Mouse (Mus musculus): ENCODE data around the gene Pdia5. TPM values are rescaled to one million over a fixed set of nuclear protein-coding genes. Genes with fewer than 3 reads are reported as not detected.

The Pdia5 gene
- not detected for polyA plus RNA-seq (2017; shearing (Covaris generic))

DNA sequence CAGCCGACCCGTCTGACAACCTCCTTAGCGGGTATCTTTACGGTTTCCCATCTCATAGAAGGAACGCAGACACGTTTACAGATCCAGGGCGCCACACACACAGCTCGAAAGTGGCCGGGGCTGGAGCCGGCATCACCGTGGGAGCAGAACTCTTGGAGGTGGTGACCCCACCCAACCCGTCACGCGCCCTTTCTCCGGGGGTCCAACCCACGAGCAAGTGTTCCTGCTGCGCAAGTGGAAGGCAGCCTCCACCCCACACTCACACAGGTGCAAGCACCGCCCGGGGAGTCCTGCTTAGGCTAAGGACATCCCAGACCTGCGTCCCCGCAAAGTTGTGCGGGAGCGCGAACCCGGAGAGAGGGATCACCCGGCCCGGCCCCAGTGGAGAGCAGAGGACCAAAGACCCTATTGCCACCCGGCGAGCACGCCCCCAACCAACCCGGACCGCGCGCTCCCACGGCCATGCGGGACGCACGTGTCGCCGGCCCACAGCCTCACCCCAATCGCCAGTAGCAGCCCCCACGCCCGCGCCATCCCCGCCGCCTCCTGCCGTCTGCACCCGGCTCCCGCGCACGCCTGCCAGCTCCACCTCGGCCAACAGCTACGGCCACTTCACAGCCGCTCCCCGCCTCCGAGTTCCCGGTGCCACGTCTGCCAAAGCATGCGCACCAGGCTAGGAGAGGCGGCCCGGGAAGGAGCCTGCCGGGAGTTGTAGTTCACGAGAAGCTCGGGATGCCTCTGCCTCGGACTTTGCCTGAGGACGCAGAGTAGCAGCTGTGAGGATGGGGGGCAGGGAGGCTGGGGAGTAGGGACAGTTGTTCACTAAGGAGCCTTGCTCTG is at the start of gene Pdia5:
Gene Pdia5, minus strand, starts transcription at position 643 of the 840 bp plus-strand sequence.
- no peak for ATAC-seq

DNA sequence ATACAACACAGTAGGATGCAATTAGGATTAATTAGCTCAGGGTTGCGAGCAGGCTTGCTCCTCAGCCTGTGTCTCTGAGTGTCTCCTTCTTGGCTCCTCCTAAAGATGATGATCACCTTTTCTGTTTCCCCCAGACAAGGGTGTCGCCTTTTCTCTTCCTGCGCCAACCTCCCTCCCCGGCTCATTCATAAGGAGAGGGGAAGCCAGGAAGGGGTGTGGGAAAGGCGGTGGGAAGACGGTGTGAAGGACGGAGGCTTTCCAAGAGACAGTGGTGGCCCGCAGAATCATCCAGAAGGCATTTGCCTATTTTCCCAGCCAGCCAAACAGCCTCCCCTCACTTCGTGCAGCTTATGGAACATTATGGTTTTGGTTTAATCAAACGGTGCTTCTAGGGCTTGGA is 48.4 kb upstream of the Pdia5 start:
- ATAC-seq: no peak

- no peak for ATAC-seq
Measured at GRCm38 (mm10) chr16:35537651-35538050, 47.0 kb upstream of the Pdia5 start.

GRCm38 (mm10) chr16:35534630-35535029 is 44.0 kb upstream of the Pdia5 start:
- no peak for ATAC-seq

DNA sequence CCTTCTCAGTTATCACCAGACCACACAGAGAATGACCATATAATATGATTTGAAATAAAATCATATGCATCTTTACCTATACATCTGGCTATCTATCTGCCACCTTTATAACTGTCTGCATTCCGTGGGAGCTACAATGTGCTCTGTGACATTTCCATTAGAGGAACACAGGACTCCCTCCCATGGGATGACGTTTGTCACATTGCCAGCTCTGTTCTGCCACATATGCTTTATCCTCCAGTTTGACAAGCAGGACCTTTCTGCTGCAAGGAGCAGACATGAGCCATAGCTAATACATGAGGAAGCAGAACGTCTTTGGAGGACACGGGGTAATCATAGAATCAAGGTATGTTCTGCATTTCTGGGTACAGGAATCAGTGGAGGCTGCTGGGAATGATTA is 33.5 kb upstream of the Pdia5 start:
- no peak for ATAC-seq

- ATAC-seq: no peak
Measured at GRCm38 (mm10) chr16:35519245-35519644, 28.6 kb upstream of the Pdia5 start.

DNA sequence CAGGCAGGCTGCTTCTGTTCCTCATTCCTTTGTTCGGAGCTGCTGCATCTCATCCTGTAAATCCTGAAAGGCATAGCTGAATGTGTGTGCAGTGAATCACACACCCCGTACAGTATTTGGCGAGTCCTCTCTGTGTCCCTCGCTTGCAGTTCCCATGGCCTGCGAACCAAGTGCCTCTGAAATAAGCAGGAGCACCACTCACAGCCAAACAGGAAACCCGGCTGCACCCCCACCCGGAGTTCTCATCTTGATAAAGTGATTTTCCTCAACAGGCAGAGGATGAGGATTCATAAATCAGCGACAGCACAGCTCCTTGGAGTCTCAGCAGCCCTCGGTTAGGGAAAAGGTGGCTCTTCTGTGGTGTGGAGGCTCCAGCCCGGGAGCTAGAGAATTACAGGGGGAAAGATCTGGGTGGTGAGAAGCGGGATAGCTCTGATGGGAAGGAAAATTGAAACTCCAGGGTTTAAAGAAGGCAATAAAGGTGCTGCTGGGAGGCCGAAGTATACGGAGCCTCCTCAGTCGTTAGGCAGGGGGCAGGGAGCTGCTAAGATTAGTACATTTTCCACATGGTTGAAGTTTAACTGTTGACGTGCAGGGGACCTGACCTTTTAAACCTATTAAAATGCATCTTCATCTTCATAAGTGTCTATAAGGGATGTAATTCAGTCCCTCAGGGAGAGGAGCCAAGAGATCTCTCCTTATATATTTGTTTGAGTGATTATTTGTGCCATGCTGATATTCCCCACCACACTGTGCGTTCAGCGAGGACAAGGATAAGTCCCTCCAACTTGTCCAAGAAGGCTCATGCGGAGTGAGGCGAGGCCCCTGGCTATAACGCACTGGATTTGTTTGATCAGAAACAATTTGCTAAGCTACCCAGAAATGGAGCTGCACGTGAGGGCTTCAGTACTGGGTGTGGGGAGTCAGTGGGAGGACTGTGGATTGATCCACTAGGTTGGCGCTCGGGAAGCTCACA is 27.6 kb upstream of the Pdia5 start:
- ATAC-seq: no peak

- no peak for ATAC-seq
Measured at GRCm38 (mm10) chr16:35515977-35516612, 25.4 kb upstream of the Pdia5 start.

GRCm38 (mm10) chr16:35509331-35510070 is 18.8 kb upstream of the Pdia5 start:
- no peak for ATAC-seq

- no peak for ATAC-seq
Measured at GRCm38 (mm10) chr16:35508581-35508980, 17.9 kb upstream of the Pdia5 start.

DNA sequence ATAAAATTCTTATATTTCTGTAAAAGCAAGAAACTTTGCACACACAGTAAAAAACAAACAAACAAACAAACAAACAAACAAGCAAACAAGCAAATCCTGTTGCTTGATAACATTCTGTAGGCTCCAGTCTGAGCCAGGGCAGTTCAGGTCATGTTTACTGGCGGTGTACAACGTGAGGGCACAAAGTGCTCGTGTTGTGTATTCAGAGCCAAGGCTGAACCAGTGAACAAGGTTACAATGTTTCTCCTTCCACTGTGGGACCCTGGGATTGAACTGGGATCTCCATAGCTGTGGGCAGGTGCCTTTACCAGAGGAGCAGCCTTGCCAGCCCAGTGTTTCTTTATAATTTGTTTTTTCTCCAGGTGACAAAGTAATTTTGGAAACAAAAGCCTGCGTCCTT is 15.1 kb upstream of the Pdia5 start:
- no peak for ATAC-seq

- ATAC-seq: no peak
Measured at GRCm38 (mm10) chr16:35504266-35504665, 13.6 kb upstream of the Pdia5 start.

DNA sequence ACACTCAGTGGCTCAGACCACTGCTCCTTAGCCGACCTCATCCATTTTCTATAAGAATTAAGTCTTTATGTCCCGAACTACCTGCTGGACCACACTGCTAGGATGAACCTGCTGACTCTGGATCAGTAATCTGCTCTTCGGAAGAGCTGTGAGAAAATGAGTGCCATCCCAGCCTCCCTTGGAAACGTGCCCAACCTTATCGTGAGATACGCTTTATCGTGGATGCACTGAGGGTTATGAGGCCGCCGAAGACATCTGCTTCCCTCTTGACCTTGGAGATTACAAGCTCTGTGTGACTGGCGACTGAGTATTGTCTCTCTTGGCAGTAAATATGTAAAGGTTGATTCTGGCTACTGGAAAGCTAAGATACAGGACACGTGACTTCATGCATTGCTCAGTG is 11.8 kb upstream of the Pdia5 start:
- no peak for ATAC-seq

DNA sequence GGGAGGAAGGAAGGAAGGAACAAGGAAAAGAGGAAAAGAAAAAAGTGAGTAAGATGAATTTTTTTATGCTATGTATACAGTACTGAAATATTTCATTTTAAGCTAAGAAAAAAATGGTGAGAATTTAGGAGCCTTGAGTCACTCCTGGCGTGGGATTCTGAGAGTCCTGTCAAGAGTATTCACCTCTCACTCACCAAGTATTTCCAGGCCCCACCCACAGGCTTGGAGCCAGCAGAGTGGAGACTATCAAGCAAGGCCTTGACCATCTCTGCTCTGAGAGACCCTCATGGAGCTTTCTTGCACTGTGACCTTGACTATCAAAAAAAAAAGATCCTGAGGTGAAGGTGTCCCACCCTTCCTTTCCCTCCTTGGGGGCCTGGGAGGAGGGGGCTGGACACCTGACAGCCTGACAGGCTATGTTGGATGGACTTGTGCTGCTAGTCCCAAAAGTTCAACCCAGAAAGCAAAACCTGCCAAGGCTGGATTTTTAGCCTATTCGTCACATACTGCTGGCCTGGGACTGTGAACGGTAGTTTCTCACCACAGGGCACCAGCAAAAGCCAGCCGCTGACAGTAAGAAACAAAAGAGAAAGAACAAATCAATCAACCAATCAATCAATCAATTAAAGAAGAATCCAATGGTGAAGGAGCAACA is 10.6 kb upstream of the Pdia5 start:
- ATAC-seq: no peak

GRCm38 (mm10) chr16:35500342-35500741 is 9.7 kb upstream of the Pdia5 start:
- no peak for ATAC-seq

DNA sequence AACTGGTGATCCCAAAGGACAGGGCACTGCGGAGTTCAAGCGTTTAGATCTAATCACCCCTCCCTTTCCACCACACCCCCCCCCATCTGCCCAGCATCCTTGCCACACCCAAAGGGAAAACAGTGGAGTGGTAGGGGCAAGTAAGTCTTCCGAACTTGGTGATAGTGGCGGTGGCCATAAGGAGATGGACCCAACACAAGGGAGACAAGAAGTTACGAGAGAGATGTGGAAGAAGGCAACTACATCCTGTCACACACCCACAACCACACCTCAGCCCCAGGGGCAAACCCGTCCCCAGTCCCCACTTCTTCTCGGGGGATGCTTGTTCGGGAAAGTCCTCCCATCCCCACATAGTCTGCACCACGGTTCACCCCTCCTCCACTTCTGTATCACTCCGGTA is 880 bp downstream of the Pdia5 start:
- no peak for ATAC-seq

- no peak for ATAC-seq
Measured at GRCm38 (mm10) chr16:35489066-35489718, 1.5 kb downstream of the Pdia5 start.

GRCm38 (mm10) chr16:35487776-35488175 is 2.9 kb downstream of the Pdia5 start:
- no peak for ATAC-seq

DNA sequence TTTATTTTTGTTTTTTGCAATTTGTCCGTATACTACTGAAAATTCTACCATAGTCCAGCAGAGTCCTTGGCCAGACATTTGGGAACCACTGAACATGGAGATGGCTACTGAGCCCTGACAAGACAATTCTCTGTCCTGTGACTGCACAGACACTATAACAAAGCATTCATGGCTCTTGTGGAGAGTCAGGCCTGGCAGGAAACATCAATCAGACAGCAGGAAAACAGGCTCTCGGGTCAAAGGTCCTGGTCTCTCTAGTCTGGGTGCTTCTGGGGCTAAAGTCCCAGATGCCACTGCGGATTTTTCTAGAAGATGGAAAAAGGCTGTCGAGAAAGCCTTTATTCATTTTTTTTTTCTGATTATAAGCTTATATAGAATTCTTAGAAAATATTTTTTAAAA is 3.6 kb downstream of the Pdia5 start:
- ATAC-seq: no peak

GRCm38 (mm10) chr16:35485711-35486110 is 5.0 kb downstream of the Pdia5 start:
- no peak for ATAC-seq
